Mouse (Mus musculus): ENCODE results near the gene Gmpr2. TPM values are rescaled to one million over a fixed set of nuclear protein-coding genes. Genes with fewer than 3 reads are reported as not detected.
A peak's percentile ranks its signal among the peaks of the same experiment; 100 is the strongest.

Gmpr2 gene
- polyA plus RNA-seq (2011; ENCODE audit: insufficient read depth, insufficient read length, low read depth, missing spikeins) = 22.2 and 26.7 TPM in 2 replicates

DNA sequence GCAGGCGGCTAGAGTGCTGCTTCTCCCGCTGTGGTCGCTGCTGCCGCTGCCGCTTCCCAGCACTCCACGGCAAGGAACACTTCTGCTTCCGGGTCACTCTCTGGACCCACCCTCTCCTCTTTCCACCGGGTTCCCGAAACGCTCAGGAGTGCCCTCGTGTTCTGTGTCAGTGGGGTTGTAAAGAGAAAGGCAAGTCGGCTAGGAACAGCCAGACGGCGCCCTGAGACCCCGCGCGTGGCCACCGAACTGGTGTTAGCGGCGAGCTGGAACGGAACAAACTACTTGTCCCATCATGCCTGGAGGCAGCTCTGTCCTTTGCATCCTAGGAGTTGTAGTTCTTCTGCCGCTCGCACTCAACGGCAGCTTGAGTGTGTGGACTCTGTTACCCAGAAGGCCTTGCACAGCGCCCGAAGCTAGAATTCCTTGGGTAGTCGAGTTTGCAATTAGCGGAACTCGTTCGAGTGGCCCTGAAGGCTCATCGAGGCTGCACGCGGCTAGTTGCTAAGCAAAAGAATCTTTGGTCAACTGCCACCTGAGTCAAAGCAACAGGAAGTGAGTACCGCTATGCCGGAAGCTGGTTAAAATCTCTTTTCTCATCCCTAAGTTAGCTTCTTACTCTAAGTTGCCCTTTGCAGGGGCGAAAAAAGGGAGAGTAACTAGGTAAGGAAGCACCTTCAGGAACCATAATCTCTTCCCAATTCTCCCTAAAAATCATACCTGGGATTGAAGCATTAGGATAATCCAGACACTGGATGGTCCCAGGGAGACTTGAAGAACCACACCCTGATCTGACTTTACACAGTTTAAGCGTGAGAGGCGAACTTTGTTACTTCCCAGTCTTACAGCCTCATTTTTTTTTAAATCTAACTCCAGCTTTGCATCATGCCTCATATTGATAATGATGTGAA, at the start of gene Gmpr2, which contains the start of gene Nedd8:
Gene Gmpr2, plus strand, starts transcription at position 109 of the 908 bp plus-strand sequence.
Gene Nedd8, minus strand, starts transcription at position 292 of the 908 bp plus-strand sequence.
- Histone ChIP-seq H3K36me3 (ENCODE audit: control insufficient read depth, insufficient read depth, low read length, poor library complexity, severe bottlenecking) (peaks cover 33% of the 10 kb centered on the region), H3K9me3 (replicated peaks; ENCODE audit: control insufficient read depth, insufficient read depth, low read length, poor library complexity, severe bottlenecking) (no peaks in the 10 kb centered on the region), H3K9ac (ENCODE audit: low read depth, poor library complexity, severe bottlenecking) (peak within 1 kb of the TSS; percentile 68), H3K27me3 (ENCODE audit: control insufficient read depth, insufficient read depth, low read length, poor library complexity, severe bottlenecking) (no peaks in the 10 kb centered on the region), H3K27ac (ENCODE audit: insufficient read depth, low read length) (peak within 1 kb of the TSS; percentile 74), H3K4me3 (ENCODE audit: low read depth, low read length) (peak within 1 kb of the TSS; percentile 89), H3K4me1 (ENCODE audit: control insufficient read depth, insufficient read depth, low read length) (no peaks in the 10 kb centered on the region)
- TF ChIP-seq CTCF (IDR thresholded peaks at IDR 0.05; ENCODE audit: low read depth, low read length) (no peak), EP300 (IDR thresholded peaks at IDR 0.05; ENCODE audit: insufficient read depth, low read depth, low read length) (0 out of 2 replicates have a peak, but pooled peaks have one; percentile 30), POLR2A (IDR thresholded peaks at IDR 0.05; ENCODE audit: insufficient read depth, low read length) (peak; percentile 41)

- Histone ChIP-seq H3K4me1 (ENCODE audit: control insufficient read depth, insufficient read depth, low read length) (no peaks in the 10 kb centered on the region), H3K27ac (ENCODE audit: insufficient read depth, low read length) (no peak overlapping the region), H3K9ac (ENCODE audit: low read depth, poor library complexity, severe bottlenecking) (no peak overlapping the region), H3K27me3 (ENCODE audit: control insufficient read depth, insufficient read depth, low read length, poor library complexity, severe bottlenecking) (no peaks in the 10 kb centered on the region), H3K9me3 (replicated peaks; ENCODE audit: control insufficient read depth, insufficient read depth, low read length, poor library complexity, severe bottlenecking) (no peaks in the 10 kb centered on the region), H3K4me3 (ENCODE audit: low read depth, low read length) (no peak overlapping the region), H3K36me3 (ENCODE audit: control insufficient read depth, insufficient read depth, low read length, poor library complexity, severe bottlenecking) (peaks cover 34% of the 10 kb centered on the region)
- TF ChIP-seq CTCF (IDR thresholded peaks at IDR 0.05; ENCODE audit: low read depth, low read length) = no peak
- TF ChIP-seq EP300 (IDR thresholded peaks at IDR 0.05; ENCODE audit: insufficient read depth, low read depth, low read length) = no peak
- no peak for TF ChIP-seq POLR2A (IDR thresholded peaks at IDR 0.05; ENCODE audit: insufficient read depth, low read length)
Measured at GRCm38 (mm10) chr14:55628077-55628827, 43.5 kb upstream of the Gmpr2 start.

DNA sequence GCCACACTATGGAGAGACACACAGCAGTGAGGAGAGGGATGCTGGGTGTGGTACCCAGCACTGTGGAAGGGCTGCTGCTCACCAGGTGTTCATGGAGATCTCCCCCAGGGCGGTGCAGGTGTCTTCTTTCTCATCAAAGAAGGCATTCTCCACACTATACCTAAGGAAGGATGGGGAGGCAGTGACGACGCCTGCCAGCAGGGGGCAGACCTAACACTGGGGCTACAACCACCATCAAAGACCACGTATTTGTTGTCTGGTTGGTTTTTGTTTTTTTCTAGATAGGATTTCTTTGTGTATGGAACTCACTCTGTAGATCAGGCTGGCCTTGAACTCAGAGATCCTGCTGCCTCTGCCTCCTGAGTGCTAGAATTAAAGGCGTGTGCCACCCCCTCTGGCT, 42.4 kb upstream of the Gmpr2 start:
- Histone ChIP-seq H3K27ac (ENCODE audit: insufficient read depth, low read length) (no peak overlapping the region), H3K9me3 (replicated peaks; ENCODE audit: control insufficient read depth, insufficient read depth, low read length, poor library complexity, severe bottlenecking) (no peaks in the 10 kb centered on the region), H3K9ac (ENCODE audit: low read depth, poor library complexity, severe bottlenecking) (no peak overlapping the region), H3K36me3 (ENCODE audit: control insufficient read depth, insufficient read depth, low read length, poor library complexity, severe bottlenecking) (peaks cover 39% of the 10 kb centered on the region), H3K27me3 (ENCODE audit: control insufficient read depth, insufficient read depth, low read length, poor library complexity, severe bottlenecking) (no peaks in the 10 kb centered on the region), H3K4me1 (ENCODE audit: control insufficient read depth, insufficient read depth, low read length) (peaks cover 4% of the 10 kb centered on the region), H3K4me3 (ENCODE audit: low read depth, low read length) (no peak overlapping the region)
- no peak for TF ChIP-seq POLR2A (IDR thresholded peaks at IDR 0.05; ENCODE audit: insufficient read depth, low read length)
- TF ChIP-seq CTCF (IDR thresholded peaks at IDR 0.05; ENCODE audit: low read depth, low read length) = peak; percentile 88
- TF ChIP-seq EP300 (IDR thresholded peaks at IDR 0.05; ENCODE audit: insufficient read depth, low read depth, low read length) = no peak

DNA sequence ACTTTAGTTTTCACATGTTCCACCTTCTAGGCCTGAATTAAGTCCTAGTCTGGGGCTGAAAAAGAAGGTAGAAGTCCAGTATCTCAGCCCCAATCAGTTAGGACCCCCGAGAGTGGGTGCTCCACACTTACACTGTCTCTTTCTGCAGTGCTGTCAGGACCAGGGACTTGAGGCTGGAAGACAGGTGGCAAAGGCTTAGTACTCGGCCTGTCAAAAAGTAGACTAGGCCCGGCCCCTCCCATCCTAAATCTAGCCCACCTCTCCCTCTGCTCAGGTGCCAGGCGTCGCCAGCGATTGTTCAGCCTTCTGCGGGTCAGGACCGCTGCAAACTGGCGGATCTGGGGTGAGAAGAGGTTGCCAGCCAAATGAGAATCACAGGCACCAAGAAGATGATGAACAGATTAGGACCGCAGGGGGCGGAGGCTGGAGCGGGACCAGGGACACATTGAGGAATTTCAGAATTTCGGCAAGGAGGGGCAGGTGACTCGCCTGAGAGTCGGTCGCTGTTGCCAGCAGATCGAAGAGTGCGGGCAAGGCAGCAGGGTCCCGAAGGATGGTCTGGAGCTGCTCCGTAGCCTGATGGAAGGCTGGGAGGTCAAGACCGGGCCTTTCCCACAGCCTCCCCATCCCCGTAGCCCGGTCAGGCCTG, 36.7 kb upstream of the Gmpr2 start:
- peaks cover 23% of the 10 kb centered on the region for H3K36me3 ChIP-seq (ENCODE audit: control insufficient read depth, insufficient read depth, low read length, poor library complexity, severe bottlenecking)

DNA sequence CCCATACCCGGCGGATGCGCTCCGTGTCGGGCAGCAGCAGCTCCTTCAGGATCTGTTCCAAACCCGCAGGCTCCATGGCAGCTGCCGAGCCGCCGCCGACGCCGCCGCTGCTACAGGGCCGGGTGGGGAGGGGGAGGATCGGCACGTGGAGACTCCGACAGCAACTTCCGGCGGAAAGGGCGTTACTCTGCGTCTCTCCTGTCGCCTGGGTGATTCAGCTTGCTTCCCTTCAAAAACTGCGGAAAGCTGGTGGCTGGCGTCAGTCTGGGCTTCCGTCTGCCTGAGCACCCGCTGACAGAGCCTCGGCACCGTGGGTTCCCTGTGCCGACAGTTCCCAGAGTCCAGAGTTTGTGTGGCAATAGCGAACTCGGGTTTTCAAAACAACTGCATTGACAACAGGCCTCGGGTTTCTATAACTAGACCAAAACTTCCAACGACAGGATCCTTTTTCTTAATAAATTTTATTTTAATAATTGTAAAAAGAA, 36.2 kb upstream of the Gmpr2 start, which contains the start of gene Ipo4:
Gene Ipo4, minus strand, starts transcription at position 435 of the 485 bp plus-strand sequence.
- peak within 1 kb of the TSS; percentile 64 for H3K4me3 ChIP-seq (ENCODE audit: low read depth, low read length)
- H3K9ac ChIP-seq (ENCODE audit: low read depth, poor library complexity, severe bottlenecking) = peak within 1 kb of the TSS; percentile 70
- H3K36me3 ChIP-seq (ENCODE audit: control insufficient read depth, insufficient read depth, low read length, poor library complexity, severe bottlenecking) = peaks cover 17% of the 10 kb centered on the region
- H3K9me3 ChIP-seq (replicated peaks; ENCODE audit: control insufficient read depth, insufficient read depth, low read length, poor library complexity, severe bottlenecking) = no peaks in the 10 kb centered on the region
- TF ChIP-seq POLR2A (IDR thresholded peaks at IDR 0.05; ENCODE audit: insufficient read depth, low read length) (no peak), CTCF (IDR thresholded peaks at IDR 0.05; ENCODE audit: low read depth, low read length) (no peak), EP300 (IDR thresholded peaks at IDR 0.05; ENCODE audit: insufficient read depth, low read depth, low read length) (no peak)
- H3K4me1 ChIP-seq (ENCODE audit: control insufficient read depth, insufficient read depth, low read length) = peaks cover 4% of the 10 kb centered on the region
- H3K27me3 ChIP-seq (ENCODE audit: control insufficient read depth, insufficient read depth, low read length, poor library complexity, severe bottlenecking) = no peaks in the 10 kb centered on the region
- no peak within 1 kb of the TSS for H3K27ac ChIP-seq (ENCODE audit: insufficient read depth, low read length)

More for the DNA sequence above, 36.7 kb upstream of the Gmpr2 start:
- Histone ChIP-seq H3K4me3 (ENCODE audit: low read depth, low read length) (peak overlapping the region; percentile 64), H3K27ac (ENCODE audit: insufficient read depth, low read length) (no peak overlapping the region), H3K9me3 (replicated peaks; ENCODE audit: control insufficient read depth, insufficient read depth, low read length, poor library complexity, severe bottlenecking) (no peaks in the 10 kb centered on the region), H3K27me3 (ENCODE audit: control insufficient read depth, insufficient read depth, low read length, poor library complexity, severe bottlenecking) (no peaks in the 10 kb centered on the region), H3K9ac (ENCODE audit: low read depth, poor library complexity, severe bottlenecking) (peak overlapping the region; percentile 70), H3K4me1 (ENCODE audit: control insufficient read depth, insufficient read depth, low read length) (peaks cover 4% of the 10 kb centered on the region)
- TF ChIP-seq CTCF (IDR thresholded peaks at IDR 0.05; ENCODE audit: low read depth, low read length) (no peak), EP300 (IDR thresholded peaks at IDR 0.05; ENCODE audit: insufficient read depth, low read depth, low read length) (no peak), POLR2A (IDR thresholded peaks at IDR 0.05; ENCODE audit: insufficient read depth, low read length) (no peak)
